Mouse (Mus musculus) liver, embryonic 14.5 days (tissue): ENCODE measurements around the gene Gm26938.

Source experiments
- CTCF ChIP-seq: IDR thresholded peaks from 2 replicates; pipeline ENCODE4 v1.5.1; 2016; ENCODE audit warnings: antibody characterized with exemption, low read depth, control low read depth
- EP300 ChIP-seq: IDR thresholded peaks from 2 replicates; pipeline ENCODE4 v1.6.1; 2016; ENCODE audit warnings: antibody characterized with exemption, low read depth

GRCm38 (mm10) chr5:139794938-139795337, 31.3 kb downstream of the Gm26938 start:
- peak; percentile 32 for TF ChIP-seq CTCF
- no peak for TF ChIP-seq EP300
